Mouse (Mus musculus): ENCODE measurements around the gene Card19.

DNA sequence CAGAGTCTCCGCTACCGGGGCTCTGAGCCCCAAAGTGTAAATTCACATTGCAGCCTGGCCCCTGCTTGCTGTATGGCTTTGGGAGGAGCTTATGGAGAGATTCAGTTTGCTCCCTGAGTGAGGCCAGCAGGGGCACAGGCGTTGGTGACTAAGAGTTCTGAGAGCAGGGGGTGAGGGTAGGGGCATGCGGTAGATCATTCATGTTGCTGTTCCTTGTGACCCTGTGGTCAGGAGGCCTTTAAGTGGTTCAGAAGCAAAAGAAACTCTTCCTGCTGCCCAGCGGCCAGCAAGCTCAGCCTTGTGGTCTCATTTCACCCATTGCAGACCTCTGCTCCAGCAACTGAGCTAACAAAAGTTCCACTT lies 24.2 kb downstream of the Card19 start:
- TF ChIP-seq CTCF (conservative IDR thresholded peaks at IDR 0.05; ENCODE audit: insufficient read depth, insufficient read length, low read depth, low read length), result no peak
- no peak for TF ChIP-seq POLR2A (IDR thresholded peaks at IDR 0.05; ENCODE audit: low read depth, low read length)

All from kidney, adult 2 months (tissue).